ENCODE assay signal across 13 mouse cellular contexts in genomic region chr17:35812307-35812706, GRCm38 (mm10). TPM values are rescaled to one million over a fixed set of nuclear protein-coding genes. Genes with fewer than 3 reads are reported as not detected.
DNase-seq lines count a peak whose midpoint lies in the region; ATAC-seq and TF ChIP-seq lines count a peak whose summit lies in the region.
"Had no signal": no experiment of that assay in that cellular context is flagged by ENCODE, and none has a peak within 500 bp of the region (broad histone marks: within the 10 kb centered on the region; RNA-seq: fewer than 3 reads in every experiment).

No protein-coding gene starts in this region.

- TF ChIP-seq CTCF in lung, postnatal 0 days (IDR thresholded peaks at IDR 0.05) = no peak

- WGBS in heart, embryonic 16.5 days = 83% methylated on average over 5 of the region's 5 CpGs
- 58% methylated on average over 5 of the region's 5 CpGs for WGBS in lung, postnatal 0 days
- WGBS in limb, embryonic 13.5 days = 80% methylated on average over 5 of the region's 5 CpGs

- DNase-seq in heart, adult 9 months (ENCODE audit: low spot score in 2 of 2) = no peak
- no peak for DNase-seq in lung, postnatal 0 days (ENCODE audit: low spot score)
- no peak for DNase-seq in lung, postnatal 25 days (ENCODE audit: low spot score)
- DNase-seq in testis, postnatal 14 days (ENCODE audit: low spot score) = no peak
- DNase-seq in gastrocnemius, adult 8-10 months (ENCODE audit: low spot score in 2 of 2) = no peak
- DNase-seq: adrenal gland, postnatal 25 days; cerebellum, adult 8-10 months; liver, postnatal 0 days; right cerebral cortex, postnatal 4 days; thymus, adult 2 months had no signal

- no peak overlapping the region for H3K4me2 ChIP-seq in heart, embryonic 16.5 days (ENCODE audit: low read depth, low read length)
- H3K4me2 ChIP-seq in lung, postnatal 0 days (replicated peaks; ENCODE audit: low read depth, low read length) = 0 out of 2 replicates have a peak overlapping the region, but pooled peaks have one; percentile 11
- no peak overlapping the region for H3K4me2 ChIP-seq in limb, embryonic 13.5 days (replicated peaks)
- H3K4me2 ChIP-seq: midbrain, embryonic 15.5 days had no signal

- H3K27me3 ChIP-seq in heart, embryonic 16.5 days (ENCODE audit: control insufficient read depth, insufficient read depth, low read length) = no peaks in the 10 kb centered on the region
- no peaks in the 10 kb centered on the region for H3K27me3 ChIP-seq in lung, postnatal 0 days (replicated peaks; ENCODE audit: insufficient read depth, low read length)
- no peaks in the 10 kb centered on the region for H3K27me3 ChIP-seq in limb, embryonic 13.5 days
- H3K27me3 ChIP-seq: midbrain, embryonic 15.5 days had no signal

- peak overlapping the region; percentile 99 for H3K27ac ChIP-seq in heart, embryonic 16.5 days (ENCODE audit: low read length)
- peak overlapping the region; percentile 97 for H3K27ac ChIP-seq in lung, postnatal 0 days (ENCODE audit: low read length)
- H3K27ac ChIP-seq in limb, embryonic 13.5 days = peak overlapping the region; percentile 81
- H3K27ac ChIP-seq: midbrain, embryonic 15.5 days had no signal

- no peaks in the 10 kb centered on the region for H3K9me3 ChIP-seq in heart, embryonic 16.5 days (replicated peaks; ENCODE audit: control insufficient read depth, low read length)
- no peaks in the 10 kb centered on the region for H3K9me3 ChIP-seq in lung, postnatal 0 days (ENCODE audit: low read length)
- no peaks in the 10 kb centered on the region for H3K9me3 ChIP-seq in limb, embryonic 13.5 days
- H3K9me3 ChIP-seq: midbrain, embryonic 15.5 days had no signal

- peak overlapping the region; percentile 64 for H3K9ac ChIP-seq in heart, embryonic 16.5 days (ENCODE audit: low read length)
- no peak overlapping the region for H3K9ac ChIP-seq in lung, postnatal 0 days (replicated peaks; ENCODE audit: low read depth)
- no peak overlapping the region for H3K9ac ChIP-seq in limb, embryonic 13.5 days
- H3K9ac ChIP-seq: liver, postnatal 0 days; midbrain, embryonic 15.5 days had no signal

- no peaks in the 10 kb centered on the region for H3K36me3 ChIP-seq in heart, embryonic 16.5 days (ENCODE audit: control insufficient read depth, insufficient read depth)
- H3K36me3 ChIP-seq in lung, postnatal 0 days (ENCODE audit: insufficient read depth, low read length) = no peaks in the 10 kb centered on the region
- H3K36me3 ChIP-seq in limb, embryonic 13.5 days = no peaks in the 10 kb centered on the region
- H3K36me3 ChIP-seq: midbrain, embryonic 15.5 days had no signal

- no peak for TF ChIP-seq EP300 in lung, postnatal 0 days (IDR thresholded peaks at IDR 0.05)

- H3K4me3 ChIP-seq in heart, embryonic 16.5 days (ENCODE audit: low read length) = no peak overlapping the region
- H3K4me3 ChIP-seq in lung, postnatal 0 days (ENCODE audit: low read depth, low read length) = no peak overlapping the region
- no peak overlapping the region for H3K4me3 ChIP-seq in limb, embryonic 13.5 days
- H3K4me3 ChIP-seq: midbrain, embryonic 15.5 days had no signal

- ATAC-seq in heart, embryonic 16.5 days (replicated peaks; ENCODE audit: extremely low read depth, insufficient read depth, low FRiP score) = no peak
- no peak for ATAC-seq in lung, postnatal 0 days
- no peak for ATAC-seq in limb, embryonic 13.5 days (ENCODE audit: low FRiP score, low read depth)

- peaks cover 55% of the 10 kb centered on the region for H3K4me1 ChIP-seq in heart, embryonic 16.5 days (ENCODE audit: control insufficient read depth, insufficient read depth, low read length)
- H3K4me1 ChIP-seq in lung, postnatal 0 days (ENCODE audit: insufficient read depth, low read depth, low read length) = peaks cover 43% of the 10 kb centered on the region
- peaks cover 46% of the 10 kb centered on the region for H3K4me1 ChIP-seq in limb, embryonic 13.5 days
- H3K4me1 ChIP-seq: midbrain, embryonic 15.5 days had no signal

RNA-seq across cellular contexts. Expression of gene Ier3, which starts 9.2 kb away (rescaled TPM):
- 60.9 and 62.6 TPM in 2 replicates for polyA plus RNA-seq in heart, embryonic 16.5 days (2015; fragmentation: Nextera tagmentation; extraction: Ambion mirVana)
- 205 and 234 TPM in 2 replicates for polyA plus RNA-seq in lung, postnatal 0 days (2015; fragmentation: Nextera tagmentation; extraction: Ambion mirVana)
- polyA plus RNA-seq in limb, embryonic 13.5 days (2015; fragmentation: Nextera tagmentation; extraction: Ambion mirVana) = 13.7 and 14.7 TPM in 2 replicates
- 1 to 10 TPM; 5.6 to 7.8 (median 6.6) TPM for total RNA-seq in gastrocnemius, adult 8-10 months (2022)

RNA-seq across cellular contexts. Expression of gene Flot1, which starts 10.7 kb away (rescaled TPM):
- 119 and 134 TPM in 2 replicates for polyA plus RNA-seq in heart, embryonic 16.5 days (2015; fragmentation: Nextera tagmentation; extraction: Ambion mirVana)
- polyA plus RNA-seq in lung, postnatal 0 days (2015; fragmentation: Nextera tagmentation; extraction: Ambion mirVana) = 106 and 117 TPM in 2 replicates
- polyA plus RNA-seq in limb, embryonic 13.5 days (2015; fragmentation: Nextera tagmentation; extraction: Ambion mirVana) = 50.2 and 57.5 TPM in 2 replicates
- 10 to 100 TPM; 52.6 to 67.2 (median 55.9) TPM for total RNA-seq in gastrocnemius, adult 8-10 months (2022)

RNA-seq across cellular contexts. Expression of gene Tubb5, which starts 25.8 kb away (rescaled TPM):
- polyA plus RNA-seq in heart, embryonic 16.5 days (2015; fragmentation: Nextera tagmentation; extraction: Ambion mirVana) = 634 and 654 TPM in 2 replicates
- 292 and 298 TPM in 2 replicates for polyA plus RNA-seq in lung, postnatal 0 days (2015; fragmentation: Nextera tagmentation; extraction: Ambion mirVana)
- polyA plus RNA-seq in limb, embryonic 13.5 days (2015; fragmentation: Nextera tagmentation; extraction: Ambion mirVana) = 1,168 and 1,170 TPM in 2 replicates
- total RNA-seq in gastrocnemius, adult 8-10 months (2022) = 10 to 100 TPM; 26.7 to 34.5 (median 28.3) TPM

RNA-seq across cellular contexts. Expression of gene Mdc1, which starts 29.0 kb away (rescaled TPM):
- 14.7 and 15.0 TPM in 2 replicates for polyA plus RNA-seq in heart, embryonic 16.5 days (2015; fragmentation: Nextera tagmentation; extraction: Ambion mirVana)
- 2.8 and 3.1 TPM in 2 replicates for polyA plus RNA-seq in lung, postnatal 0 days (2015; fragmentation: Nextera tagmentation; extraction: Ambion mirVana)
- 13.5 and 15.5 TPM in 2 replicates for polyA plus RNA-seq in limb, embryonic 13.5 days (2015; fragmentation: Nextera tagmentation; extraction: Ambion mirVana)
- total RNA-seq in gastrocnemius, adult 8-10 months (2022) = 1 to 10 TPM; 3.2 to 5.0 (median 4.0) TPM

RNA-seq across cellular contexts. Expression of gene Nrm, which starts 48.8 kb away (rescaled TPM):
- 45.9 and 46.9 TPM in 2 replicates for polyA plus RNA-seq in heart, embryonic 16.5 days (2015; fragmentation: Nextera tagmentation; extraction: Ambion mirVana)
- 21.4 and 22.9 TPM in 2 replicates for polyA plus RNA-seq in lung, postnatal 0 days (2015; fragmentation: Nextera tagmentation; extraction: Ambion mirVana)
- 54.9 and 55.1 TPM in 2 replicates for polyA plus RNA-seq in limb, embryonic 13.5 days (2015; fragmentation: Nextera tagmentation; extraction: Ambion mirVana)
- total RNA-seq in gastrocnemius, adult 8-10 months (2022) = 1 to 10 TPM in 2 of 4 experiments, under 1 TPM in 2; 0.52 to 2.6 (median 1.4) TPM
